In the genomic region with DNA sequence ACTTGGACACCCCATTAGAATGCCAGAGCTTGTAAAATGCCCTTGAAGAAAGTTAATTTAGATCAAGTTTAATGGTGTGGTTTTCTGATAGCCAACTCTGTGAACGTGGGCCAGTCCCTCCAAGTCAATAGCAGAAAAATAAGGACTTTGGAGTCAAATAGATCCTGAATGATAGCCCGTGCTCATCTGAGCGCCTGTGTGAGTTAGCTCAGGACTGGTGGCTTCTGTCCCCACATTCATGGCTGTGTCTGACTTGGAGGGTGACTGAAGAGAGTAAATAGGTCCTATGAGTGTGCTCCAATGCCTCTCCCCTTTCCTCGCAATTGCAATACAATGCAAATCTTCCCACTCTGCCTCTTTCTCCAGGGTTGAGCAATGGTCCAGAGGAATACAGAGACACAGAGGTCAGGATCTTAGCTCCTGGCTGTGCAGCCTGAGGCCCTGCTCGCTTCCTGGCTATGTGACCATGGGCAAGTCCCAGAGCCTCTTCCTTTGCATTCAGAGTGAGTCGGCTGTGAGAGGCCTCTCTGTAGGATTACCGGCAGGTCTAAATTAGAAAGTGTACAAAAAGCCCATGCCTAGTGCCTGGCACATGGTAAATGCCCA, we compare ENCODE assay signal across 28 mouse cellular contexts.
DNase-seq lines count a peak whose midpoint lies in the region; ATAC-seq and TF ChIP-seq lines count a peak whose summit lies in the region.
"Had no signal": no experiment of that assay in that cellular context is flagged by ENCODE, and none has a peak within 500 bp of the region (broad histone marks: within the 10 kb centered on the region; RNA-seq: fewer than 3 reads in every experiment).

No protein-coding gene starts in this region.

- no peaks in the 10 kb centered on the region for H3K36me3 ChIP-seq in intestine, embryonic 15.5 days
- H3K36me3 ChIP-seq in liver, adult 2 months (ENCODE audit: control insufficient read depth, insufficient read depth, low read length) = no peaks in the 10 kb centered on the region
- no peaks in the 10 kb centered on the region for H3K36me3 ChIP-seq in liver, embryonic 15.5 days (replicated peaks)
- H3K36me3 ChIP-seq in forebrain, embryonic 14.5 days (ENCODE audit: control insufficient read depth, insufficient read depth, low read length) = no peaks in the 10 kb centered on the region
- H3K36me3 ChIP-seq: forebrain, embryonic 15.5 days; heart, embryonic 12.5 days; hindbrain, embryonic 15.5 days; lung, embryonic 15.5 days; midbrain, embryonic 10.5 days; midbrain, embryonic 15.5 days; neural tube, embryonic 12.5 days; stomach, embryonic 15.5 days had no signal

- TF ChIP-seq POLR2A in liver, adult 2 months (IDR thresholded peaks at IDR 0.05; ENCODE audit: extremely low read depth, insufficient read depth, low read length) = no peak

- no peaks in the 10 kb centered on the region for H3K9me3 ChIP-seq in intestine, embryonic 15.5 days
- no peaks in the 10 kb centered on the region for H3K9me3 ChIP-seq in liver, embryonic 15.5 days (replicated peaks)
- H3K9me3 ChIP-seq in forebrain, embryonic 14.5 days (replicated peaks; ENCODE audit: control insufficient read depth, low read length) = no peaks in the 10 kb centered on the region
- H3K9me3 ChIP-seq: forebrain, embryonic 15.5 days; heart, embryonic 12.5 days; hindbrain, embryonic 15.5 days; lung, embryonic 15.5 days; midbrain, embryonic 10.5 days; midbrain, embryonic 15.5 days; neural tube, embryonic 12.5 days; stomach, embryonic 15.5 days had no signal

- WGBS in intestine, embryonic 15.5 days = 58% methylated on average over 7 of the region's 7 CpGs
- 18% methylated on average over 7 of the region's 7 CpGs for WGBS in liver, adult 2 months
- 52% methylated on average over 7 of the region's 7 CpGs for WGBS in liver, embryonic 15.5 days (ENCODE audit: insufficient replicate concordance)
- 78% methylated on average over 7 of the region's 7 CpGs for WGBS in forebrain, embryonic 14.5 days

- H3K4me2 ChIP-seq in intestine, embryonic 15.5 days (replicated peaks) = no peak overlapping the region
- no peak overlapping the region for H3K4me2 ChIP-seq in liver, embryonic 15.5 days
- H3K4me2 ChIP-seq in forebrain, embryonic 14.5 days (ENCODE audit: low read length) = no peak overlapping the region
- H3K4me2 ChIP-seq: forebrain, embryonic 15.5 days; heart, embryonic 12.5 days; hindbrain, embryonic 15.5 days; lung, embryonic 15.5 days; midbrain, embryonic 15.5 days; neural tube, embryonic 12.5 days; stomach, embryonic 15.5 days had no signal

- TF ChIP-seq CTCF in liver, adult 2 months (IDR thresholded peaks at IDR 0.05; ENCODE audit: low read depth, low read length) = no peak

- DNase-seq in liver, adult 2 months (ENCODE audit: extremely low read depth, low read depth, low spot score) = peak; percentile 98
- DNase-seq in urinary bladder, postnatal 4 days (ENCODE audit: low spot score in 2 of 2) = no peak
- DNase-seq in forebrain, embryonic 14.5 days (ENCODE audit: low spot score) = no peak
- DNase-seq in spleen, postnatal 36 days (ENCODE audit: low spot score in 2 of 2) = no peak
- no peak for DNase-seq in adrenal gland, adult 8-10 months
- DNase-seq: adrenal gland, postnatal 36 days; cerebellum, adult 2 months; cerebellum, postnatal 14 days; gastrocnemius, adult 2 months; gastrocnemius, postnatal 36 days; heart, adult 2 months; kidney, adult 8-10 months; layer of hippocampus, postnatal 36 days; left cerebral cortex, postnatal 4 days; thymus, postnatal 14 days had no signal

- no peak overlapping the region for H3K4me3 ChIP-seq in intestine, embryonic 15.5 days (replicated peaks)
- no peak overlapping the region for H3K4me3 ChIP-seq in liver, adult 2 months (ENCODE audit: insufficient read depth, low read depth, low read length)
- no peak overlapping the region for H3K4me3 ChIP-seq in liver, embryonic 15.5 days (replicated peaks)
- no peak overlapping the region for H3K4me3 ChIP-seq in forebrain, embryonic 14.5 days (ENCODE audit: low read depth, low read length)
- H3K4me3 ChIP-seq: forebrain, embryonic 15.5 days; gastrocnemius, adult 2 months; heart, adult 2 months; heart, embryonic 12.5 days; hindbrain, embryonic 15.5 days; lung, embryonic 15.5 days; midbrain, embryonic 10.5 days; midbrain, embryonic 15.5 days; neural tube, embryonic 12.5 days; stomach, embryonic 15.5 days had no signal

- H3K27ac ChIP-seq in intestine, embryonic 15.5 days = no peak overlapping the region
- peak overlapping the region; percentile 94 for H3K27ac ChIP-seq in liver, adult 2 months (replicated peaks; ENCODE audit: insufficient read depth, low read depth, low read length)
- H3K27ac ChIP-seq in liver, embryonic 15.5 days (replicated peaks) = peak overlapping the region; percentile 55
- H3K27ac ChIP-seq in forebrain, embryonic 14.5 days (ENCODE audit: low read depth, low read length) = no peak overlapping the region
- H3K27ac ChIP-seq: forebrain, embryonic 15.5 days; gastrocnemius, adult 2 months; heart, adult 2 months; hindbrain, embryonic 15.5 days; kidney, postnatal 0 days; lung, embryonic 15.5 days; midbrain, embryonic 10.5 days; midbrain, embryonic 15.5 days; neural tube, embryonic 12.5 days; stomach, embryonic 15.5 days had no signal

- no peaks in the 10 kb centered on the region for H3K4me1 ChIP-seq in intestine, embryonic 15.5 days (replicated peaks)
- peaks cover 50% of the 10 kb centered on the region for H3K4me1 ChIP-seq in liver, adult 2 months (ENCODE audit: control insufficient read depth, insufficient read depth, low read length)
- H3K4me1 ChIP-seq in liver, embryonic 15.5 days (replicated peaks) = 0 out of 2 replicates have a peak, but pooled peaks cover 4% of the 10 kb centered on the region
- H3K4me1 ChIP-seq in forebrain, embryonic 14.5 days (ENCODE audit: control insufficient read depth, insufficient read depth, low read length) = no peaks in the 10 kb centered on the region
- H3K4me1 ChIP-seq: heart, embryonic 12.5 days; hindbrain, embryonic 15.5 days; lung, embryonic 15.5 days; midbrain, embryonic 10.5 days; midbrain, embryonic 15.5 days had no signal

- no peaks in the 10 kb centered on the region for H3K79me2 ChIP-seq in liver, adult 2 months (ENCODE audit: control insufficient read depth, insufficient read depth, low read length)

- H3K27me3 ChIP-seq in intestine, embryonic 15.5 days (replicated peaks) = no peaks in the 10 kb centered on the region
- H3K27me3 ChIP-seq in liver, adult 2 months (ENCODE audit: control insufficient read depth, insufficient read depth, low read length) = no peaks in the 10 kb centered on the region
- H3K27me3 ChIP-seq in liver, embryonic 15.5 days = no peaks in the 10 kb centered on the region
- H3K27me3 ChIP-seq in forebrain, embryonic 14.5 days (replicated peaks; ENCODE audit: control insufficient read depth, insufficient read depth, low read length) = no peaks in the 10 kb centered on the region
- H3K27me3 ChIP-seq: forebrain, embryonic 15.5 days; hindbrain, embryonic 15.5 days; lung, embryonic 15.5 days; midbrain, embryonic 15.5 days; neural tube, embryonic 12.5 days; stomach, embryonic 15.5 days had no signal

- H3K9ac ChIP-seq in intestine, embryonic 15.5 days = no peak overlapping the region
- peak overlapping the region; percentile 1; the same call in 1 of the 2 replicates for H3K9ac ChIP-seq in liver, adult 2 months (ENCODE audit: low read depth, low read length)
- H3K9ac ChIP-seq in liver, embryonic 15.5 days = no peak overlapping the region
- no peak overlapping the region for H3K9ac ChIP-seq in forebrain, embryonic 14.5 days (ENCODE audit: low read length)
- H3K9ac ChIP-seq: forebrain, embryonic 15.5 days; heart, embryonic 12.5 days; hindbrain, embryonic 15.5 days; lung, embryonic 15.5 days; midbrain, embryonic 15.5 days; neural tube, embryonic 12.5 days; stomach, embryonic 15.5 days had no signal

- ATAC-seq in intestine, embryonic 15.5 days = peak; percentile 75
- ATAC-seq in liver, embryonic 15.5 days (ENCODE audit: insufficient read depth) = peak; percentile 74
- ATAC-seq in forebrain, embryonic 14.5 days = no peak
- ATAC-seq: CD4-positive, CD25-positive, alpha-beta regulatory T cell, adult 4 months; forebrain, embryonic 15.5 days; inflammation-experienced regulatory T-cells, adult 6 months; midbrain, embryonic 15.5 days had no signal

Comparison
In these comparisons a context has a peak if more than half of its experiments do, and no peak if none do; other contexts are left out.
1. H3K27ac ChIP-seq: peak in liver, adult 2 months (single experiment) and liver, embryonic 15.5 days (single experiment); none in intestine, embryonic 15.5 days (single experiment) and forebrain, embryonic 14.5 days (single experiment).